Mouse (Mus musculus) bone marrow, adult 2 months (tissue): ENCODE measurements around the gene Olfr1364.

Experiments
- CTCF ChIP-seq: fragments of 200-500 bp; IDR thresholded peaks from 2 replicates; pipeline ENCODE4 v1.5.1; 2011; ENCODE audit warnings: low read length, control low read depth; ENCODE audit not compliant: control insufficient read depth, insufficient read depth
- POLR2A ChIP-seq: fragments of 200-500 bp; IDR thresholded peaks from 2 replicates; pipeline ENCODE4 v1.6.1; 2011; ENCODE audit warnings: low read depth, mild to moderate bottlenecking, control low read depth, low read length, borderline replicate concordance; ENCODE audit not compliant: control insufficient read depth

- TF ChIP-seq CTCF (no peak), POLR2A (no peak)
These were observed 21.8 kb downstream of the Olfr1364 start, which contains the start of gene Olfr1535 for GRCm38 (mm10) chr13:21559793-21560192.
